2 mouse cellular contexts compared by ENCODE assay signal in the genomic region with DNA sequence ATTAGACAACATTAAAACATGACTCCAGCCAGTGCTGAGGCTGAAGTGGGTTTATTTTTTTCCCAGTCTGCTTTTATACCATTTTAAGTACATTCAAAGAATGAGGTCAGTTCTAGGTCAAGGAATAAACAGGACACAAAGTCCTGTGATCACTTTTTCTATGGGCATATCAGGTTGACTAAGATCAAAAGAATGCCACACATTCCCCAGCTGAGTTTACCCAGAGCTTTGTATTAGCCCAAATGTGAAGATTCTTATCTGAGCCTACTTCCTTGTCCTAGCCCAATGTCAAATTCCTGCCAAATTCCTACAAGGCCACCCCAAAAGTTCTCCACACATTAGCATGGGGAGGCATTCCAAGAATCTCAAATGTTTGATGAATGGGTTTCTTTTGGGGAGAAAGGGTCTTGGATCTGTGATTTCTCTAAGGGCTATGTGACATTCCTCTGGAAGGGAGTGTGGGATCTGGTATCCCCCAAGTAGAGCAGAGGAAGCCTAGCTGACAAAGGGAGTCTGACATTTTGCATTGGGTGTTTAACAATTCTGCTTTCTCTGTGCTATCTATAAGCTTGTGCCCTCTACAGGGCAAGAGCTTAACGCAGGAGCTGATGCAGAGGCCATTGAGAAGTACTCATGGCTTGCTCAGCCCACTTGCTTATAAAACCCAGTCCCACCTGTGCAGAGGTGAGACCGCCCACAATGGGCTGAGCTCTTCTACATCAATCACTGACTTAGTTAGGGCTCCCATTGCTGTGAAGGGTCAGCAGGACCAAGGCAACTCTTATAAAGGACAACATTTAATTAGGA.
A peak's percentile ranks its signal among the peaks of the same experiment; 100 is the strongest.
TF ChIP-seq lines count a peak whose summit lies in the region.

No protein-coding gene starts in this region.

TF ChIP-seq in CH12.LX, 34 proteins besides CTCF, POLR2A, EP300 and RAD21:
- no peak for TF ChIP-seq JUND (conservative IDR thresholded peaks at IDR 0.05; ENCODE audit: low read depth, low read length)
- TF ChIP-seq POLR2AphosphoS2 (IDR thresholded peaks at IDR 0.05; ENCODE audit: low read depth, low read length), result no peak
- TF ChIP-seq USF1 (IDR thresholded peaks at IDR 0.05; ENCODE audit: low read depth, low read length), result no peak
- TF ChIP-seq HCFC1 (IDR thresholded peaks at IDR 0.05; ENCODE audit: low read depth, low read length), result no peak
- TF ChIP-seq SMC3 (IDR thresholded peaks at IDR 0.05; ENCODE audit: low read depth, low read length), result peak; percentile 61

TF ChIP-seq in ES-E14, 5 proteins besides CTCF, POLR2A, EP300 and RAD21:
- no peak for TF ChIP-seq HCFC1 (IDR thresholded peaks at IDR 0.05; ENCODE audit: borderline replicate concordance, insufficient read depth, low read length)
- TF ChIP-seq MAFK (IDR thresholded peaks at IDR 0.05; ENCODE audit: insufficient read depth, low read depth, low read length), result 0 out of 2 replicates have a peak, but pooled peaks have one; percentile 42
- peak; percentile 41; the same call in 1 of the 2 replicates for TF ChIP-seq CHD2 (IDR thresholded peaks at IDR 0.05; ENCODE audit: low read depth, low read length)
